Mouse (Mus musculus) heart, adult 2 months (tissue): Measurements from ENCODE around the gene Renbp.

Source experiments
- CTCF ChIP-seq: fragments of 200-600 bp; IDR thresholded peaks from 2 replicates; pipeline ENCODE4 v1.8.1; 2022; ENCODE audit warnings: antibody characterized with exemption, mild to moderate bottlenecking, moderate library complexity
- EP300 ChIP-seq: fragments of 200-500 bp; IDR thresholded peaks from 2 replicates; pipeline ENCODE4 v1.6.1; 2011; ENCODE audit warnings: low read depth, low read length, control low read depth; ENCODE audit not compliant: insufficient read depth
- POLR2A ChIP-seq: fragments of 200-500 bp; IDR thresholded peaks from 2 replicates; pipeline ENCODE4 v1.6.1; 2011; ENCODE audit warnings: mild to moderate bottlenecking, low read depth, low read length, control low read depth; ENCODE audit not compliant: insufficient read depth

DNA sequence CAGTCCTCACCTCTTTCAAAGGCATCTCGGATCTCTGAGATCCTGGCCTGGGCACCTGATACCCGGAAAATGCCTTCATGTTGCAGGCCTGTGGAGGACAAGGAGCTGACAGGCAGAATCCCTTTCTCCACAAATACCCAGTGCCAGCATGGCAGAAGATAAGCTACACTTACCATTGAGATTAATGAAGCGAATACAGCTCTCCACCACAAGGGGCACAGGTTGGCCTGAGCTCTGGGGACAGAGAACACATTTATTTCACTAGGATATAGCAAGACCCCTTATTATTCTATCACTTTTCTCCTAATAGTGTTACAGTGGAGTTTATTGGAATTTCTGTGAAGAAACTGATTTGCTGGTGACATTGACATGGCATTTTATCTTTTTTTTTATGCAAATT lies 32.7 kb downstream of the Renbp start:
- TF ChIP-seq POLR2A (no peak), EP300 (no peak), CTCF (peak; percentile 36)
